Comparison of ENCODE assay signal across 8 mouse cellular contexts in genomic region chr17:35218516-35219193, GRCm38 (mm10). TPM values are rescaled to one million over a fixed set of nuclear protein-coding genes. Genes with fewer than 3 reads are reported as not detected.
DNase-seq lines count a peak whose midpoint lies in the region; ATAC-seq and TF ChIP-seq lines count a peak whose summit lies in the region.

No protein-coding gene starts in this region.

- H3K4me3 ChIP-seq in spleen, adult 2 months (ENCODE audit: extremely low read depth, insufficient read depth, insufficient read length), result peak overlapping the region; percentile 40; the same call in 1 of the 2 replicates
- no peak overlapping the region for H3K4me3 ChIP-seq in heart, postnatal 0 days (ENCODE audit: low read depth, low read length)
- H3K4me3 ChIP-seq in liver, embryonic 14.5 days (ENCODE audit: insufficient read depth in 1 of 2, low read depth in 2 of 2, low read length in 2 of 2), result no peak overlapping the region
- H3K4me3 ChIP-seq in hindbrain, embryonic 12.5 days, result no peak overlapping the region

- DNase-seq in spleen, adult 2 months (ENCODE audit: low read depth in 1 of 2, low spot score in 2 of 2), result peak; percentile 72 to 78
- no peak for DNase-seq in spleen, postnatal 14 days (ENCODE audit: low spot score in 2 of 2)
- DNase-seq in heart, postnatal 0 days (ENCODE audit: low spot score), result no peak
- DNase-seq in liver, embryonic 14.5 days (ENCODE audit: low read depth in 3 of 3, low spot score in 3 of 3), result no peak
- DNase-seq in thymus, postnatal 25 days, result peak; percentile 48
- DNase-seq in frontal cortex, adult 2 months (ENCODE audit: extremely low spot score in 1 of 2, low spot score in 1 of 2), result no peak
- no peak for DNase-seq in left cerebral cortex, postnatal 36 days (ENCODE audit: low spot score in 2 of 2)

- ATAC-seq in heart, postnatal 0 days (ENCODE audit: insufficient read depth, low read depth), result peak; percentile 57
- peak; percentile 48; the same call in 1 of the 2 replicates for ATAC-seq in liver, embryonic 14.5 days (ENCODE audit: insufficient read depth)
- ATAC-seq in hindbrain, embryonic 12.5 days (ENCODE audit: low FRiP score), result no peak

- no peak for TF ChIP-seq CTCF in spleen, adult 2 months (IDR thresholded peaks at IDR 0.05; ENCODE audit: extremely low read depth, insufficient read depth, insufficient read length, insufficient replicate concordance)
- TF ChIP-seq CTCF in heart, postnatal 0 days (IDR thresholded peaks at IDR 0.05; ENCODE audit: low read depth), result no peak
- TF ChIP-seq CTCF in liver, embryonic 14.5 days (IDR thresholded peaks at IDR 0.05; ENCODE audit: low read depth), result no peak

- no peaks in the 10 kb centered on the region for H3K27me3 ChIP-seq in spleen, adult 2 months (ENCODE audit: control insufficient read depth, insufficient read depth, low read length)
- no peaks in the 10 kb centered on the region for H3K27me3 ChIP-seq in heart, postnatal 0 days (ENCODE audit: control insufficient read depth, insufficient read depth, low read length)
- H3K27me3 ChIP-seq in liver, embryonic 14.5 days (ENCODE audit: control insufficient read depth, insufficient read depth, low read length), result no peaks in the 10 kb centered on the region
- no peaks in the 10 kb centered on the region for H3K27me3 ChIP-seq in hindbrain, embryonic 12.5 days

- TF ChIP-seq EP300 in heart, postnatal 0 days (IDR thresholded peaks at IDR 0.05; ENCODE audit: low read depth), result peak; percentile 72; the same call in 1 of the 2 replicates
- peak; percentile 5; the same call in 1 of the 2 replicates for TF ChIP-seq EP300 in liver, embryonic 14.5 days (IDR thresholded peaks at IDR 0.05; ENCODE audit: low read depth)

- peaks cover 2% of the 10 kb centered on the region; the same call in 1 of the 2 replicates for H3K36me3 ChIP-seq in spleen, adult 2 months (ENCODE audit: control insufficient read depth, insufficient read depth, low read length)
- 0 out of 2 replicates have a peak, but pooled peaks cover 9% of the 10 kb centered on the region for H3K36me3 ChIP-seq in heart, postnatal 0 days (replicated peaks; ENCODE audit: control insufficient read depth, insufficient read depth, low read length)
- H3K36me3 ChIP-seq in liver, embryonic 14.5 days (replicated peaks; ENCODE audit: control insufficient read depth, insufficient read depth, low read depth), result no peaks in the 10 kb centered on the region; the same call in 1 of the 2 replicates
- H3K36me3 ChIP-seq in hindbrain, embryonic 12.5 days, result peaks cover 30% of the 10 kb centered on the region

- peaks cover 56% of the 10 kb centered on the region for H3K4me1 ChIP-seq in spleen, adult 2 months (ENCODE audit: control insufficient read depth, insufficient read depth, insufficient read length)
- peaks cover 9% of the 10 kb centered on the region; the same call in 1 of the 2 replicates for H3K4me1 ChIP-seq in heart, postnatal 0 days (ENCODE audit: control insufficient read depth, insufficient read depth)
- peaks cover 0 to 9% of the 10 kb centered on the region in 2 experiments; a peak in 1 of 4 replicates for H3K4me1 ChIP-seq in liver, embryonic 14.5 days (replicated peaks; ENCODE audit: control insufficient read depth in 2 of 2, insufficient read depth in 2 of 2, low read length in 1 of 2)
- H3K4me1 ChIP-seq in hindbrain, embryonic 12.5 days, result peaks cover 4% of the 10 kb centered on the region; the same call in 1 of the 2 replicates

- intact Hi-C loops in left cerebral cortex, postnatal 36 days (cut with DNase I), result no loop called here

- H3K27ac ChIP-seq in spleen, adult 2 months (ENCODE audit: insufficient read depth, low read length), result peak overlapping the region; percentile 88
- peak overlapping the region; percentile 84 for H3K27ac ChIP-seq in heart, postnatal 0 days (ENCODE audit: low read depth)
- H3K27ac ChIP-seq in liver, embryonic 14.5 days, result no peak overlapping the region
- no peak overlapping the region for H3K27ac ChIP-seq in hindbrain, embryonic 12.5 days

- no peaks in the 10 kb centered on the region for H3K9me3 ChIP-seq in heart, postnatal 0 days (replicated peaks; ENCODE audit: control insufficient read depth, low read length)
- no peaks in the 10 kb centered on the region for H3K9me3 ChIP-seq in liver, embryonic 14.5 days (ENCODE audit: control insufficient read depth, low read length)
- no peaks in the 10 kb centered on the region for H3K9me3 ChIP-seq in hindbrain, embryonic 12.5 days (replicated peaks)

- TF ChIP-seq POLR2A in spleen, adult 2 months (IDR thresholded peaks at IDR 0.05; ENCODE audit: low read depth, low read length), result no peak

- H3K9ac ChIP-seq in heart, postnatal 0 days (replicated peaks; ENCODE audit: low read depth, low read length), result no peak overlapping the region
- H3K9ac ChIP-seq in liver, embryonic 14.5 days (replicated peaks), result no peak overlapping the region
- H3K9ac ChIP-seq in hindbrain, embryonic 12.5 days, result no peak overlapping the region

- 7% methylated on average over 18 of the region's 18 CpGs for WGBS in spleen, adult 2 months
- WGBS in heart, postnatal 0 days, result 61% methylated on average over 18 of the region's 18 CpGs
- 11% methylated on average over 18 of the region's 18 CpGs for WGBS in liver, embryonic 14.5 days (ENCODE audit: insufficient replicate concordance)
- WGBS in hindbrain, embryonic 12.5 days, result 77% methylated on average over 18 of the region's 18 CpGs

- peak overlapping the region; percentile 12; the same call in 1 of the 2 replicates for H3K4me2 ChIP-seq in heart, postnatal 0 days (ENCODE audit: low read depth, low read length)
- no peak overlapping the region for H3K4me2 ChIP-seq in liver, embryonic 14.5 days (ENCODE audit: low read depth)
- no peak overlapping the region for H3K4me2 ChIP-seq in hindbrain, embryonic 12.5 days (replicated peaks)

RNA-seq across cellular contexts. Expression of gene Gm16181, which starts 2.0 kb away (rescaled TPM):
- 0.34 TPM in 1 of 2 replicates, not detected in the other for polyA plus RNA-seq in spleen, adult 2 months (2012; rRNA removed)
- 0.93 TPM in 1 of 2 replicates, not detected in the other for total RNA-seq in heart, postnatal 0 days (2014; rRNA removed; ENCODE audit: low replicate concordance)
- polyA plus RNA-seq in heart, postnatal 0 days (2015; fragmentation: Nextera tagmentation; extraction: Ambion mirVana), result 0.81 and 0.87 TPM in 2 replicates
- polyA plus RNA-seq in liver, embryonic 14.5 days (2012; rRNA removed), result 0.19 and 0.21 TPM in 2 replicates
- polyA plus RNA-seq in liver, embryonic 14.5 days (2014; fragmentation: Nextera tagmentation; extraction: Ambion mirVana), result not detected in 2 replicates
- not detected in 2 replicates for polyA plus RNA-seq in frontal cortex, adult 2 months (2012; rRNA removed)
- 0.62 TPM in 1 of 2 replicates, not detected in the other for polyA plus RNA-seq in hindbrain, embryonic 12.5 days (2016; fragmentation: Nextera tagmentation; extraction: Ambion mirVana)
- total RNA-seq in left cerebral cortex, postnatal 36 days (2021), result not detected

RNA-seq across cellular contexts. Expression of gene Lta, which starts 13.5 kb away (rescaled TPM):
- polyA plus RNA-seq in spleen, adult 2 months (2012; rRNA removed), result 24.8 and 26.8 TPM in 2 replicates
- total RNA-seq in heart, postnatal 0 days (2014; rRNA removed; ENCODE audit: low replicate concordance), result not detected in 2 replicates
- not detected in 2 replicates for polyA plus RNA-seq in heart, postnatal 0 days (2015; fragmentation: Nextera tagmentation; extraction: Ambion mirVana)
- 0.04 and 0.07 TPM in 2 replicates for polyA plus RNA-seq in liver, embryonic 14.5 days (2012; rRNA removed)
- polyA plus RNA-seq in liver, embryonic 14.5 days (2014; fragmentation: Nextera tagmentation; extraction: Ambion mirVana), result not detected in 2 replicates
- 0.06 and 0.17 TPM in 2 replicates for polyA plus RNA-seq in frontal cortex, adult 2 months (2012; rRNA removed)
- not detected in 2 replicates for polyA plus RNA-seq in hindbrain, embryonic 12.5 days (2016; fragmentation: Nextera tagmentation; extraction: Ambion mirVana)
- 1 to 10 TPM in 1 of 2 experiments, under 1 TPM in 1; 0.44 to 1.1 TPM for total RNA-seq in left cerebral cortex, postnatal 36 days (2021)

RNA-seq across cellular contexts. Expression of gene Atp6v1g2, which starts 14.8 kb away (rescaled TPM):
- polyA plus RNA-seq in spleen, adult 2 months (2012; rRNA removed), result 5.0 TPM in 2 replicates
- 3.2 and 3.7 TPM in 2 replicates for total RNA-seq in heart, postnatal 0 days (2014; rRNA removed; ENCODE audit: low replicate concordance)
- polyA plus RNA-seq in heart, postnatal 0 days (2015; fragmentation: Nextera tagmentation; extraction: Ambion mirVana), result 10.6 and 10.7 TPM in 2 replicates
- polyA plus RNA-seq in liver, embryonic 14.5 days (2012; rRNA removed), result 1.8 and 1.9 TPM in 2 replicates
- 0.76 and 0.97 TPM in 2 replicates for polyA plus RNA-seq in liver, embryonic 14.5 days (2014; fragmentation: Nextera tagmentation; extraction: Ambion mirVana)
- 665 and 695 TPM in 2 replicates for polyA plus RNA-seq in frontal cortex, adult 2 months (2012; rRNA removed)
- polyA plus RNA-seq in hindbrain, embryonic 12.5 days (2016; fragmentation: Nextera tagmentation; extraction: Ambion mirVana), result 21.1 and 23.0 TPM in 2 replicates
- total RNA-seq in left cerebral cortex, postnatal 36 days (2021), result 100 to 1,000 TPM; 514 to 593 TPM

RNA-seq across cellular contexts. Expression of gene Tnf, which starts 16.8 kb away (rescaled TPM):
- polyA plus RNA-seq in spleen, adult 2 months (2012; rRNA removed), result 7.5 and 13.2 TPM in 2 replicates
- total RNA-seq in heart, postnatal 0 days (2014; rRNA removed; ENCODE audit: low replicate concordance), result 0.53 TPM in 1 of 2 replicates, not detected in the other
- 0.12 and 0.21 TPM in 2 replicates for polyA plus RNA-seq in heart, postnatal 0 days (2015; fragmentation: Nextera tagmentation; extraction: Ambion mirVana)
- 0.42 and 0.73 TPM in 2 replicates for polyA plus RNA-seq in liver, embryonic 14.5 days (2012; rRNA removed)
- 0.15 and 0.43 TPM in 2 replicates for polyA plus RNA-seq in liver, embryonic 14.5 days (2014; fragmentation: Nextera tagmentation; extraction: Ambion mirVana)
- 0.11 and 0.14 TPM in 2 replicates for polyA plus RNA-seq in frontal cortex, adult 2 months (2012; rRNA removed)
- 0.14 TPM in 1 of 2 replicates, not detected in the other for polyA plus RNA-seq in hindbrain, embryonic 12.5 days (2016; fragmentation: Nextera tagmentation; extraction: Ambion mirVana)
- under 1 TPM in 1 of 2 experiments, not detected in 1; 0.25 TPM for total RNA-seq in left cerebral cortex, postnatal 36 days (2021)

RNA-seq across cellular contexts. Expression of gene Nfkbil1, which starts 16.9 kb away (rescaled TPM):
- 16.9 and 29.1 TPM in 2 replicates for polyA plus RNA-seq in spleen, adult 2 months (2012; rRNA removed)
- total RNA-seq in heart, postnatal 0 days (2014; rRNA removed; ENCODE audit: low replicate concordance), result 14.3 and 33.4 TPM in 2 replicates
- 6.7 and 7.0 TPM in 2 replicates for polyA plus RNA-seq in heart, postnatal 0 days (2015; fragmentation: Nextera tagmentation; extraction: Ambion mirVana)
- polyA plus RNA-seq in liver, embryonic 14.5 days (2012; rRNA removed), result 3.6 and 4.2 TPM in 2 replicates
- 1.1 and 1.3 TPM in 2 replicates for polyA plus RNA-seq in liver, embryonic 14.5 days (2014; fragmentation: Nextera tagmentation; extraction: Ambion mirVana)
- 13.7 and 15.1 TPM in 2 replicates for polyA plus RNA-seq in frontal cortex, adult 2 months (2012; rRNA removed)
- 12.1 and 12.2 TPM in 2 replicates for polyA plus RNA-seq in hindbrain, embryonic 12.5 days (2016; fragmentation: Nextera tagmentation; extraction: Ambion mirVana)
- 10 to 100 TPM; 15.5 to 16.6 TPM for total RNA-seq in left cerebral cortex, postnatal 36 days (2021)

Comparison
In these comparisons a context has a peak if more than half of its experiments do, and no peak if none do; other contexts are left out.
1. DNase-seq: peak in spleen, adult 2 months (2 of 2) and thymus, postnatal 25 days (single experiment); none in spleen, postnatal 14 days (0 of 2), heart, postnatal 0 days (single experiment), liver, embryonic 14.5 days (0 of 3), frontal cortex, adult 2 months (0 of 2) and left cerebral cortex, postnatal 36 days (0 of 2).
2. H3K27ac ChIP-seq: peak in spleen, adult 2 months (single experiment) and heart, postnatal 0 days (single experiment); none in liver, embryonic 14.5 days (single experiment) and hindbrain, embryonic 12.5 days (single experiment).
3. RNA of gene Lta, which starts 13.5 kb away (polyA plus RNA-seq): 24.8 to 26.8 TPM in spleen, adult 2 months; 0.04 to 0.07 TPM in liver, embryonic 14.5 days, 0.06 to 0.17 TPM in frontal cortex, adult 2 months, not detected in hindbrain, embryonic 12.5 days and not detected in heart, postnatal 0 days; every median in the first group is over 10 times any median in the second.
4. RNA of gene Atp6v1g2, which starts 14.8 kb away (polyA plus RNA-seq): 665 to 695 TPM in frontal cortex, adult 2 months; 21.1 to 23.0 TPM in hindbrain, embryonic 12.5 days, 10.6 to 10.7 TPM in heart, postnatal 0 days, 5.0 TPM in spleen, adult 2 months and 0.76 to 1.9 TPM in liver, embryonic 14.5 days; every median in the first group is over 10 times any median in the second.